Mouse (Mus musculus) adrenal gland, adult 8-10 months (tissue): Measurements from ENCODE around the gene Osbpl9. TPM values are rescaled to one million over a fixed set of nuclear protein-coding genes. Genes with fewer than 3 reads are reported as not detected.

ENCODE experiments used
- DNase-seq: peaks from one replicate; pipeline ENCODE4 v3.0.0; 2022
- total RNA-seq, 4 experiments: library from RNA; stranded (reverse); gene quantifications; 2 replicates each; pipeline ENCODE4 v1.2.4; 2022

The Osbpl9 gene
- total RNA-seq, 4 experiments from 2014 or later, result 123 to 159 (median 148) TPM

- no peak for DNase-seq
These were observed 70.7 kb downstream of the Osbpl9 start for GRCm38 (mm10) chr4:109131256-109131872.

- DNase-seq, result no peak
These were observed 73.1 kb downstream of the Osbpl9 start for GRCm38 (mm10) chr4:109128971-109129370.

- DNase-seq, result no peak
These were observed 74.1 kb downstream of the Osbpl9 start for GRCm38 (mm10) chr4:109128017-109128416.

- DNase-seq, result peak; percentile 43
These were observed 75.1 kb downstream of the Osbpl9 start for GRCm38 (mm10) chr4:109126834-109127564.

- DNase-seq, result no peak
These were observed 76.2 kb downstream of the Osbpl9 start for GRCm38 (mm10) chr4:109125746-109126425.

GRCm38 (mm10) chr4:109122830-109123555 lies 79.1 kb downstream of the Osbpl9 start:
- DNase-seq, result no peak

GRCm38 (mm10) chr4:109120735-109121134 lies 81.3 kb downstream of the Osbpl9 start:
- no peak for DNase-seq

GRCm38 (mm10) chr4:109119641-109120125 lies 82.4 kb downstream of the Osbpl9 start:
- DNase-seq, result no peak

GRCm38 (mm10) chr4:109118327-109118659 lies 83.8 kb downstream of the Osbpl9 start:
- no peak for DNase-seq

GRCm38 (mm10) chr4:109117596-109118326 lies 84.3 kb downstream of the Osbpl9 start:
- peak; percentile 91 for DNase-seq

- DNase-seq, result no peak
These were observed 85.1 kb downstream of the Osbpl9 start for GRCm38 (mm10) chr4:109116938-109117337.

- peak; percentile 64 for DNase-seq
These were observed 85.6 kb downstream of the Osbpl9 start for GRCm38 (mm10) chr4:109116494-109116893.

- no peak for DNase-seq
These were observed 86.3 kb downstream of the Osbpl9 start for GRCm38 (mm10) chr4:109115742-109116141.

- no peak for DNase-seq
These were observed 87.8 kb downstream of the Osbpl9 start for GRCm38 (mm10) chr4:109114308-109114707.

GRCm38 (mm10) chr4:109112915-109113505 lies 89.1 kb downstream of the Osbpl9 start:
- DNase-seq, result no peak

- no peak for DNase-seq
These were observed 91.1 kb downstream of the Osbpl9 start for GRCm38 (mm10) chr4:109110978-109111377.

GRCm38 (mm10) chr4:109109686-109110085 lies 92.4 kb downstream of the Osbpl9 start:
- no peak for DNase-seq

- DNase-seq, result no peak
These were observed 93.1 kb downstream of the Osbpl9 start for GRCm38 (mm10) chr4:109109012-109109411.

- no peak for DNase-seq
These were observed 95.5 kb downstream of the Osbpl9 start for GRCm38 (mm10) chr4:109106594-109106993.

GRCm38 (mm10) chr4:109106034-109106433 lies 96.0 kb downstream of the Osbpl9 start:
- no peak for DNase-seq

- no peak for DNase-seq
These were observed 96.8 kb downstream of the Osbpl9 start for GRCm38 (mm10) chr4:109105254-109105653.
